Mouse (Mus musculus) hindbrain, postnatal 0 days (tissue): ENCODE measurements at regions not wholly inside any gene's neighbourhood (a gene's known extent, or its start where the extent isn't known, plus 50 kb on each side); places are given as distances from the start of the nearest gene placed in this dataset.

Experiments used
- ATAC-seq: fragments of 200-750 bp; cut with Nextera tagmentation; 2 replicates; pipeline ENCODE4 v1.8.0; 2017; ENCODE audit warnings: mild to moderate bottlenecking, moderate TSS enrichment, moderate library complexity
- DNase-seq: peaks from one replicate; pipeline ENCODE4 v3.0.0-alpha.2; 2015; ENCODE audit warnings: low spot score
- H3K27ac ChIP-seq: fragments of 300-500 bp; sonication (generic); 2 replicates; pipeline ENCODE4 v1.5.1; 2014; ENCODE audit warnings: mild to moderate bottlenecking
- H3K27me3 ChIP-seq: fragments of 300-500 bp; sonication (generic); 2 replicates; pipeline ENCODE4 v1.6.1; 2014; ENCODE audit warnings: low read length, mixed read lengths; ENCODE audit not compliant: insufficient read depth
- H3K36me3 ChIP-seq: fragments of 300-500 bp; sonication (generic); 2 replicates; pipeline ENCODE4 v1.6.1; 2014; ENCODE audit warnings: low read length, mixed read lengths; ENCODE audit not compliant: insufficient read depth
- H3K4me1 ChIP-seq: fragments of 300-500 bp; sonication (generic); 2 replicates; pipeline ENCODE4 v1.6.1; 2014; ENCODE audit warnings: antibody characterized with exemption, low read length, mixed read lengths; ENCODE audit not compliant: insufficient read depth
- H3K4me2 ChIP-seq: fragments of 300-500 bp; sonication (generic); 2 replicates; pipeline ENCODE4 v1.6.1; 2014; ENCODE audit warnings: low read depth, mild to moderate bottlenecking, low read length, moderate library complexity, mixed read lengths
- H3K4me3 ChIP-seq: fragments of 300-500 bp; sonication (generic); 2 replicates; pipeline ENCODE4 v1.5.1; 2014; ENCODE audit warnings: low read length
- H3K9ac ChIP-seq: fragments of 300-500 bp; sonication (generic); replicated peaks from 2 replicates; pipeline ENCODE4 v1.6.1; 2014; ENCODE audit warnings: mild to moderate bottlenecking, low read length, moderate library complexity, mixed read lengths
- H3K9me3 ChIP-seq: fragments of 300-500 bp; sonication (generic); 2 replicates; pipeline ENCODE4 v1.6.1; 2016; ENCODE audit warnings: low read length, mixed read lengths
- CTCF ChIP-seq: IDR thresholded peaks from 2 replicates; pipeline ENCODE4 v1.5.1; 2016; ENCODE audit warnings: antibody characterized with exemption, control low read depth, low read depth
- WGBS: fragments of 180-500 bp; shearing (Covaris S2); extraction: QIAGEN DNeasy Blood & Tissue Kit; methylation state at CpG from one replicate; pipeline ENCODE4 v1.1.7; 2014; 5-methylcytosine and 5-hydroxymethylcytosine counted together

DNA sequence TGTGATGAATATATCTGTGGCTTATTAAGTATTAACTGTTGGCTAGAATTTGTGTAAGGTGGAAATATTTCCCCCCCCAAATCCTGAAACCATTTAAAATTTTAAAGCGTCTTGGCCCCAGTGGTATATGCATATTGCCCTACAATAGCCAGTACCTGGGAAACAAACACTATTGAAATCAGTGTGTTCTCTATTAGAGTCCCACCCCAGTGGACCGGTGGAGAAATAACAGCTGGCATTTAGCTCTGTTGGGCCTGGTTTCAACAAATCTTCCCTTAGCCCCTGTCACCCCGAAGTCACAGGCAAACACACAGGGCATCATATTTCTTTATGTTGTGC is 120.0 kb upstream of the Gm10295 start:
- Histone ChIP-seq H3K27me3 (no peaks in the 10 kb centered on the region), H3K4me3 (no peak overlapping the region), H3K4me1 (0 out of 2 replicates have a peak, but pooled peaks cover 4% of the 10 kb centered on the region), H3K9ac (no peak overlapping the region), H3K36me3 (no peaks in the 10 kb centered on the region), H3K4me2 (no peak overlapping the region), H3K9me3 (no peaks in the 10 kb centered on the region), H3K27ac (no peak overlapping the region)
- WGBS, result 42% methylated on average over 3 of the region's 3 CpGs
- no peak for DNase-seq
- no peak for ATAC-seq
- no peak for TF ChIP-seq CTCF

DNA sequence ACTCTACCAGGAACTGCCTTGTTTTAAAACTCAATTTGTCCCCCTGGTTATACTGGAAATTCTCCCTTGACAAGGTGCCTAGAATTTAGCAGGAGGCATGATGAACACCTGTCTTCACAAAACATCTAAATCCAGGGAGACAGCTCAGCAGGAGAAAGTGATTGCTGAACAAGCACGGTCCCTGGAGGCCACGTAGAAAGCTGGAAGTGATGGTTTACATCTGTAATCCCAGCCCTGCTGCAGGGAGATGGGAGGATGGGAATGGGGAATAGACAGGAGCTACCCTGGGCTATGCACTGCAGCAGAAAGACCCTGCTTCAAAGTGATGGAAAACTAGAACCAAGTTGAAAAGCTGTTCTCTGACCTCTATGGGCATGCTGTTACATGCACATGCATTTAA is 119.1 kb upstream of the Gm10295 start:
- WGBS, result 69% methylated on average over 2 of the region's 2 CpGs
- no peak for DNase-seq

DNA sequence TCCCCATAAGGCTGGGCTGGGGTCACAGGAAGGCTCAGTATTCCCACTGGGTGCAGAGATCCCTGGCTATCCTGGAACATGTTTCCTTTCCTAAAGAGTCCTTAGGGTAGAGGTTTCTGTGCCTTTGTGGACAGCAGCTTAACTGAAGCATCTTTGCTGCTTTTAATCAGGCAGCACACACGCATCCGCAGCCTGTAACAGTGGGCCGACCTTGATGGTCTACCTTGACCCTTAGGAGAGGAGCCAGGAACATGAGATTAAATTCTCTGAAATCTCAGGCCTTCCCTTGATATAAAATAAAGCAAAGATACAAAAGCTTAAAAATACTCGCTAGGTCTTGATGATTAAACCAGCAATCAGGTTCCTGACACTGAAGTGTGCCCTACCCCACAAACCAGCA is 118.7 kb upstream of the Gm10295 start:
- Histone ChIP-seq H3K27me3 (no peaks in the 10 kb centered on the region), H3K4me3 (no peak overlapping the region), H3K9me3 (no peaks in the 10 kb centered on the region), H3K36me3 (no peaks in the 10 kb centered on the region), H3K9ac (no peak overlapping the region), H3K27ac (no peak overlapping the region), H3K4me2 (no peak overlapping the region), H3K4me1 (0 out of 2 replicates have a peak, but pooled peaks cover 4% of the 10 kb centered on the region)
- WGBS, result 87% methylated on average over 4 of the region's 4 CpGs
- no peak for ATAC-seq
- no peak for TF ChIP-seq CTCF
- DNase-seq, result no peak

More for the DNA sequence above, 119.1 kb upstream of the Gm10295 start:
- no peak for TF ChIP-seq CTCF
- Histone ChIP-seq H3K36me3 (no peaks in the 10 kb centered on the region), H3K9ac (no peak overlapping the region), H3K27ac (no peak overlapping the region), H3K27me3 (no peaks in the 10 kb centered on the region), H3K4me2 (no peak overlapping the region), H3K4me1 (0 out of 2 replicates have a peak, but pooled peaks cover 4% of the 10 kb centered on the region), H3K4me3 (no peak overlapping the region), H3K9me3 (no peaks in the 10 kb centered on the region)
- ATAC-seq, result no peak

DNA sequence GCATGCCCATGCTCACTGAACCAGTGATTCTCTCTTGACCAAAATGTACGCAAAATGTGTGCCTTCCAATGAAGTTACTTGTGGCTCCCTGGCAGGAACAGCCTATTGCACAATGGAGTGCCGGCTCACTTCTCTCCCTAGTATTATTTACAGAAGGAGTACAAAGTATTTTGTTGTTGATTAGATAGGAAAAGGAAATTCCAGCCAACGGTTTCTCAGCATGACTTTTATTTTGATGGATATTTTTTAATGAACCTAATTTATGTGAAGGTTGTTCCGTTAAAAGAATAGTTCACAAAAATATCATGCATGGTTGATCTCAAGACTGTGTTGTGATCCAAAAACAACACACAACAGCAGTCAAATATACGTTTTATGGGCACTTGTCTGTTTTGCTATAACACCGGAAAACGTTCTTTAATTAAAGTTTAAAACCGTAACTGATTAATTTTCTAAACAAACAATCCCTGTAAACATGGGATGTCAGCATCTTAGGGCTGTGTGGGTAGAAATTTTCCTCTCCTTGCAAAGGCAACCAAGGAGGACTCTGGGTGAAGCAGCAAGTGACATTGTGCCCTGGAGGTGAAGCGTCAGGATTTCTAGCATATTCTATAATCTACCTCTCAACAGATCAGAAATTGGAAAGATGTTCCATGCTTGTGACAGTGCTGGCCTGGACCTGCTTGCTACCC is 116.3 kb upstream of the Gm10295 start:
- H3K4me2 ChIP-seq, result no peak overlapping the region
- TF ChIP-seq CTCF, result no peak
- 0 out of 2 replicates have a peak, but pooled peaks cover 4% of the 10 kb centered on the region for H3K4me1 ChIP-seq
- no peak overlapping the region for H3K4me3 ChIP-seq
- no peak overlapping the region for H3K9ac ChIP-seq
- WGBS, result 50% methylated on average over 9 of the region's 9 CpGs
- H3K9me3 ChIP-seq, result no peaks in the 10 kb centered on the region
- no peaks in the 10 kb centered on the region for H3K27me3 ChIP-seq
- H3K27ac ChIP-seq, result no peak overlapping the region
- H3K36me3 ChIP-seq, result no peaks in the 10 kb centered on the region
- DNase-seq (peak; percentile 5), ATAC-seq (no peak)

DNA sequence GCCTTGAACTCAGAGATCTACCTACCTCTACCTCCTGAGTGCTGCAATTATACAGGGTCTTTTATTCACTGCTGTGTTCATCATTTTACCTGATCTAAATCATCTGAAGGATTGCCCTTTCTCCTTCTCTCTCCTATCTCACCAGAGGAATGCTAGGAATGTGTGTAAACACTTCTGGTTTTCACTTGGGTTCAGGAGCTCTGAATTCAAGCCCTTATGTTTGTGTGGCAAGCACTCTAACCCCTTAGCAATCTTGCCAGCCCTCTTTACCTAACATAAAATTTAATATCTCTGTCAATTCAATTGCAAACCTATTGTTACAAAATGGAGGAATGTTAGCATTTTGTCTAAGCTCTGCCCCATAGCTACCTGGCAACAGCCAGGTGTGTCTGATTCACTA is 112.8 kb upstream of the Gm10295 start:
- no peak overlapping the region for H3K4me2 ChIP-seq
- ATAC-seq (no peak), DNase-seq (no peak)
- H3K9me3 ChIP-seq, result no peaks in the 10 kb centered on the region
- no peak overlapping the region for H3K9ac ChIP-seq
- no peak for TF ChIP-seq CTCF
- no peak overlapping the region for H3K4me3 ChIP-seq
- no peaks in the 10 kb centered on the region for H3K4me1 ChIP-seq
- no peak overlapping the region for H3K27ac ChIP-seq
- no peaks in the 10 kb centered on the region for H3K36me3 ChIP-seq
- H3K27me3 ChIP-seq, result no peaks in the 10 kb centered on the region

DNA sequence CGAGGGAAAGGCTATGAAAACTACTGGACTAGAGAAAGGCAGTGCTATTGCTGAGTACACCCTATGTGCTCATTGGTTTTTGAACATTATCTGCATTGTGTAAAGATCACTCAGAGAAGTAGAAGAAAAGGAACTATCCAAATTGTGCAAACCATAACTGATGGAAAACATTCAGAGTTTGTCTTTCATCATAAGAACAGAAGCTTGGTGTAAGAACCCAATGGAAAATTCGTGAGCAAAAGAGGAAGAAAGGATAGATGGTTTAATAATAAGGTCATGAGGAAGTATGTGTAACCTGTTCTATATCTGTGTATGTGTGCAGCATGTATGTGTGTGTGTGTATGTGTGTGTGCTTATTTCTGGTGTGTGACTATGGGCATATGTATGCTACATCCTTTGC is 112.3 kb upstream of the Gm10295 start:
- DNase-seq, result no peak
- Histone ChIP-seq H3K27ac (no peak overlapping the region), H3K4me1 (no peaks in the 10 kb centered on the region), H3K4me3 (no peak overlapping the region), H3K36me3 (no peaks in the 10 kb centered on the region), H3K9me3 (no peaks in the 10 kb centered on the region), H3K27me3 (no peaks in the 10 kb centered on the region), H3K9ac (no peak overlapping the region), H3K4me2 (no peak overlapping the region)
- TF ChIP-seq CTCF, result no peak
- 83% methylated on average over 2 of the region's 2 CpGs for WGBS
- ATAC-seq, result no peak

DNA sequence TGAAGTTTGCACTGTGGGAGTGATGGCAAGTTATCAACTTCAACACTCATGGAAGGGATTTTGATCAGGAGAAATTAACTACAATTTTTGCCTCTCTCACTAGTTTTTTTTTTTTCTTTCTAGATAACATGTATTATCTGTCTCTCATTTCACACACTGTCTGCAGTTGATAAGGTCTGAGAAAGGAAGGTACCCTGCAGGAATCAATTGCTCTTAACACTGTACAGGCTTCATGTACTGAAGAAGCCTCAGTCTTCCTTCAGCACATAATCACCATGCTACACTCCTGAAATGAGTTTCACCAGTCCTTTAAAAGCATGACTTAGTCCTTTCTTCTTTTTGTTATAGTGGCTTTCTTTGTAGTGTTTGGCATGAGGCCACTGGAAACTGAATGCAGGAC is 108.5 kb upstream of the Gm10295 start:
- no peak for TF ChIP-seq CTCF
- ATAC-seq (no peak), DNase-seq (no peak)
- Histone ChIP-seq H3K36me3 (no peaks in the 10 kb centered on the region), H3K4me3 (no peak overlapping the region), H3K27ac (no peak overlapping the region), H3K9ac (no peak overlapping the region), H3K4me1 (no peaks in the 10 kb centered on the region), H3K27me3 (no peaks in the 10 kb centered on the region), H3K4me2 (no peak overlapping the region), H3K9me3 (no peaks in the 10 kb centered on the region)
